Mouse (Mus musculus) thymus, postnatal 14 days (tissue): ENCODE data around the gene Smc1b.

ENCODE experiments used
- DNase-seq: peaks from one replicate; pipeline ENCODE4 v3.0.0; 2021

Gene Smc1b

DNA sequence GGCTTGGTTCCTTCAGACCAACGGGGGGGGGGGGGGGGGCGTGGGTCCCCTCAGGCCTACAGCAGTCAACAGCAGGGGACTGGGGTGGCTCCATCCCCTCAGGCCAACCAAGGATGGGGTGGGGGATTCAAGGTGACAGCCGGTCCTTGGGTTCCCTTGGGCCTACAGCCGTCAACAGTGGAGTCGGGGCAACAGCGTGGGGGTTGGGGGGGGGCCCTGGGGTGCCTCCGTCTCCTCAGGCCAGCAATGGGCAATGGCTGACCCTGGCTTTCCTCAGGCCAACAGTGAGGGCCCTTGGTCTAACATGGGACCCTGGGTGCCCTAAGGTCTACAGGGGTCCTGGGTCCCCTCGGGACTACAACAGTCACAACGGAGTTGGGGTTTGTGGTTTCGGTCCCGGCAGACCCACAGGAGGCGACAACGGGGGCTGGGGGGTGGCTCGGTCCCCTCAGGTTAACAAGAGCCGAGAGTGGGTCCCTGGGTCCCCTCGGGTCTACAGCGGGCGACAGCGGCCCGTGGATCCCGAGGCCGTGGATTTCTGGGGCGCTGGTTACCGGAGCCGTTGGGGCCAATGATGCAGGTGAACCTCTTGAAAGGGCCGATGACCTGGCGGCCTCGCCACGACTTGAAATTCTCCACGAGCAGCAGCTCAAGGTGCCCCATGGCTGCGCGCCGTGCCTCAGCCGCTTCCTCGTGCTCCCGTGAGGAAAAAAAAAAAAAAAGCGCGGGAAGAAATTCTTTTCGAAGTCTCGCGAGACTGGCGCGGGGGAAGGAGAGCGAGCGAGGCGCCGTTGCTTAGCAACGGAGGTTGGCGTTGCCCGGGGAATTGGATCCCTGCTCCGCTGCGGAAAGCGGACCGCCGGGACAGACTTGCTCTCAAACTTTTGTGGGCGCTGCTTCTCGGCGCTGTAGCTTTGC is at the start of gene Smc1b, which contains the start of gene Ribc2:
Smc1b (minus strand) TSS at position 690 of the 918 bp plus-strand sequence.
Ribc2 (plus strand) TSS at position 804 of the 918 bp plus-strand sequence.
- DNase-seq = peak; percentile 18

DNA sequence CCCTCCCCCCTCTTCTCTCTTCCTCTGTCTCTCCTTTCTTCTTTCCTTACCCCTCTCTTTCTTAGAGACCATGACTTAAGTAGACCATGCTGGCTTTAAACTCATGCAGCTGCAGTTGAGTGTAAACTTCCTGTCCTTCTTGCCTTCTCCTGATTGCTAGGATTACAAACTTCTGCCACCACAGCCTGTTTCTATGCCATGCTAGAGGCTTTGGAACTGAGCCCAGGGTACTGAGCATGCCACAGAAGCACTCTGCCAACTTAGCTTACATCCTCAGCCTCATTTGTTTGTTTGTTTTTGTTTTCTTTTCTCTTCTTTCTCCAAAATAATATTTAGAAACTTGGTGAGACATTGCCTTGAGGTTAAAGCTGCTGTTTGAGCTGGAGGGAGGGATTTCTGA is 48.6 kb upstream of the Smc1b start:
- DNase-seq = no peak

DNA sequence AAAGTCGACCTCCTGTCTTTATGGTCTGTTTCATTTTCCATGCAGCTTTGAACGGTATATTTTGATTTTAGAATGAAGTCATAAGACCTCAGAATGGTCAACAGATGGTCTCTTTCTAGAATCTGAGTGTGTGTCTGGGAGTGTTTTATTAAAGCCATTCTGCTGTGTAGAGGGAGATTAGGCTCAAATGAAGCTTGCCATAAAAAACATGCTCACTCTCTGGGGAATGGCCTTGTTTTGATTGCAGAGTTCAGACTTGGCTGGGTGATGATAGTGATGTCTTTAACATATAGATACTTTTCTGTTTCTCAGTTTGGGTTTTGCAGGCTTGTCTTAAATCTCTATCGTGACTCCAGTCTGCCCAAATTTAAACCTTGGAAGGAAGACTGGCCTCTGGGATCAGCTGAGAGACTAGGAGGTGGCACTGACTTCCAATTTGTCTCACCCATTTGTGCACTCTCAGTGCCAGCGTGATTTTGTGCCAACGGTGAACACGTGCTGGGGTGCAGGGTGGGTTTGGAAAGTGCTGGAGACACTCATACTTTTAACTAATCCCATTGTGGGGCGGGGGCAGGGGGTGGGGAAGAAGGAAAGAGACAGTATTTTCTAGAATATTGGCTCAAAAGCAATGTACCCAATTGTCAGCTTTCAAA is 47.9 kb upstream of the Smc1b start:
- no peak for DNase-seq

DNA sequence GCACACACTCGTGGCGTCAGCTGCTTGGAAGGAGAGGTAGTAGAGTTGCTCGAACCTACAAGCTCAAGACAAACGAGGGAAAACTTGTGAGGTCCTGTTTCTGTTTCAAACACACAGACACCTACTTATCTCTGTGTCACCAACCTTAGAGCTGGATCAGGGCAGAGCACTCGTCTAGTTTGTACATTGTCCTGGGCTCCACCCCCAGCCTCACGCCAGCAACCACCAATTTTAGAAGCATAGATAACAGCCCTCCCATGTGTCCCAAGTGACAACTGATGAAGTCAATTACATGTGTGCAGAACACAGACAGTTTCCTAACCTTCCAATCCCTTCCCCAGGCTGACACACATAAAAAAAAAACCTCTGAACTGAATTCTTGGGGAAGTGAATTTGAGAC is 46.4 kb upstream of the Smc1b start:
- DNase-seq = no peak

DNA sequence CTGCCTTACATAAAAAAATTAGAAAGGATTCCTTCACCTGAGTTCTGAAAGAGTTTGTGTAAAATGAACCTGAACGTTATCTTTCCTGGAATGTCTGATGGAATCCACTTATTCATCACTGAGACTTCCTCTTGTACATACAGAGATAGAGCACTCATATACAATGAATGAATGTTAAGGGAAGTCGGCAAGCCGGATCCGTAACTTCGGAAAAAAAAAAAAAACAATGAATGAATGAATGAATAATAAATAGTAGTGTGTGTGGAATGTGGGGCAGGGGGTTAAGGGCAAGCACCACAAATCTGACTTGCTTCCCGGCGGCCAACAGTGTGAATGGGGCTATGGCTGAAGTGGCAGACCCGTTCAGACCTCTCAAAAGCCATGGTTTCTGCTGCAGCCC is 45.8 kb upstream of the Smc1b start:
- DNase-seq = peak; percentile 39

DNA sequence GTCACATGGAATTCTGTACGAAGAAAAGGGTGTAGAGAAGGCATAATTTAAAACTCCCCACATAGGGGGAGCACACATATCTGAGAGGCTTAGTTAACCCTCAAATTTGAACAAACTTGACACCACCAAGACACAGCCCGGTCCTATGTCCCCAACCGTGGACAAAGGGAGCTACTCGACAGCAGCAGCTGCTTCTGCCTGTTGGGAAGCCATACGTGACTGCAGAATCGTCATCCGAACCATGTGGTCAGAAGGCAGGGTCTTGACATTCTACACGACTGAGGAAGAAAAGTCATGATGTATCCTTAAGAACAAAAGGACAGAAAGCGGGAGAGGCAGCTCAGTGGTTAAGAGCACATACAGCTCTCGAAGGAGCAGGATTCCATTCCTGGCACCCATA is 42.3 kb upstream of the Smc1b start:
- DNase-seq = no peak

DNA sequence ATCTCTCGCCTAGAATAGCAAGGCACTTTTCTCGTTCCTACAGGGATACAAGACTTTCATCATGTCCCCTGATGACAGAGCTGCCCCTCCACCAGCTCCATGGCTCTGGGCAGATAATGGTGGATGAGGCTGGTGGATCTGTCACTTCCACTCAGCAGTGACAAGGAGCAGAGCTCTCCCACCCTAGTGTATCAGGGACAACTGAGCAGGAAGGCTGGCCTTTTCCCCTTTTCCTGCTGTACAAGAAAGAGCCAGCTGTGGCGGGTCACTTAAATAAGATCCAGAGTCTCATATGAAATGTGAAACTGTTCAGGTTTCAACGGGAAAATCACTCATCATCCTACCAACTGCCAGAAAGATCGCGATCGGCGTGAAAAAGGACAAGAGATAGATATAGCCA is 41.7 kb upstream of the Smc1b start:
- DNase-seq = no peak

DNA sequence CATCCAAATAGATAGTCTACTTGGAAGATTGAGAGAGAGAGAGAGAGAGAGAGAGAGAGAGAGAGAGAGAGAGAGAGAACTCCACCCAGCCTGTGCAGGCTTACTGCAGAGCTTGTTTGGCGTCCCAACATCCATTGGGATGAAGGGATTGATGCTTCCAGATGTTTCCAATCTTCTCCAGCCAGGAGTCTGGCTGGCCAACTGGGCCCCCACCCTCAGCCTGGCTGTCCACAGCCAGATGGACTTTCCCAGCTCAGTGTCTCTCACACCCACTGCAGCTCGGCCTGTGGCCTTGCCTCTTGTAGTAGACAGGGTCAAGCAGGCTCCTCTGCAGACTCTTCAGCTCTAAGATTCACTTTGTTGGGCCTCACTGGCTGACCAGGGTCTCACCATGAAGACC is 40.3 kb upstream of the Smc1b start:
- DNase-seq = no peak

DNA sequence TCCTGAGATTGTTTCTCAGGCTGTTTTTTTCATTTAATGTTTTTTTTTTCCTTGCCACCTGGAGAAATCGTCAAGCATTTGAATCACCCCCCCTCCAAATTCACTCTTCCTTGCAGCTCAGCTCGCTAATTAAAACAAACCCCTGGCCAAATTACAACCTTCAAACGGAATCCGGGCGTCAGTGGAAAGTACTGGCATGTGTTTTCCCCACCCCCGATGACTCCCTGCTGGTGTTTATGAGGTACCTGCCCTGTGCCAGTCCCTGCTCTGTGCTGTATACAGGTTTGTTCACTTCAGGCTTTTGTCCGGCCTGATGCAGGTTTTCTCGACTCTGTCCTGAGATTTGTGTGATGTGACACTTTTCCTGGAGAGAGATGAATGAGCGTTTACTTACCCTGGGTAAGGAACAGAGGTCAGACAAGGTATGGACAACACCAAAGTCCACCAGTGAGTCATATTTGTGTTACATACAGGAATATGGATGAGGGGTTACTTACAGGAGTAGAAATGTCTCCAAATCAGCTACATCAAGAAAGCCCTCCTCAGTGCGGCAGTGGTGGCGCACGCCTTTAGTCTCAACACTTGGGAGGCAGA is 35.4 kb upstream of the Smc1b start:
- no peak for DNase-seq

DNA sequence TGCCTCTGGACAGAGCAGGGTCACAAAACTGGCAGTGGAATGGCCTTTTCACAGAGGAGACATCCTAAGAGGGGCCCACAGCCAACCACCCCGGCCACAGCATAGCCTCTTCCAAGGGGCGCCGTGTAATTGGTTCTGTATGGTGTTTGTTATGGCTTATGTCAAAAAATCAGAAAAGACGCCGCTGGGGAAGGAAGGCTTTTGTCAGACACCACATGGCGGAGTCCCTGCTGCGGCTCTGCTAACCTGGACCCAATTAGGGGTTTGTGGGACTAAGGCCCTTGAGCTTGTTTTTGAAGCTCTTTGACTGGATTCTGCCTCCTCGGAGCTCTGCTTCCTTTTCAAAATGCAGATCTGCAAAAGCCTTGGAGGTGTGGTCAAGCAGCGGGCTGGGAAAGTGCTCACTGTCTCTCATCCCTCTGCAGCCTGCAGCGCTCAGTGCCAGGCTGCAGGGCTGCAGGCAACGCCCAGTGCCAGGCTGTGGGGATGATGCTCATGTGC is 34.7 kb upstream of the Smc1b start:
- no peak for DNase-seq

DNA sequence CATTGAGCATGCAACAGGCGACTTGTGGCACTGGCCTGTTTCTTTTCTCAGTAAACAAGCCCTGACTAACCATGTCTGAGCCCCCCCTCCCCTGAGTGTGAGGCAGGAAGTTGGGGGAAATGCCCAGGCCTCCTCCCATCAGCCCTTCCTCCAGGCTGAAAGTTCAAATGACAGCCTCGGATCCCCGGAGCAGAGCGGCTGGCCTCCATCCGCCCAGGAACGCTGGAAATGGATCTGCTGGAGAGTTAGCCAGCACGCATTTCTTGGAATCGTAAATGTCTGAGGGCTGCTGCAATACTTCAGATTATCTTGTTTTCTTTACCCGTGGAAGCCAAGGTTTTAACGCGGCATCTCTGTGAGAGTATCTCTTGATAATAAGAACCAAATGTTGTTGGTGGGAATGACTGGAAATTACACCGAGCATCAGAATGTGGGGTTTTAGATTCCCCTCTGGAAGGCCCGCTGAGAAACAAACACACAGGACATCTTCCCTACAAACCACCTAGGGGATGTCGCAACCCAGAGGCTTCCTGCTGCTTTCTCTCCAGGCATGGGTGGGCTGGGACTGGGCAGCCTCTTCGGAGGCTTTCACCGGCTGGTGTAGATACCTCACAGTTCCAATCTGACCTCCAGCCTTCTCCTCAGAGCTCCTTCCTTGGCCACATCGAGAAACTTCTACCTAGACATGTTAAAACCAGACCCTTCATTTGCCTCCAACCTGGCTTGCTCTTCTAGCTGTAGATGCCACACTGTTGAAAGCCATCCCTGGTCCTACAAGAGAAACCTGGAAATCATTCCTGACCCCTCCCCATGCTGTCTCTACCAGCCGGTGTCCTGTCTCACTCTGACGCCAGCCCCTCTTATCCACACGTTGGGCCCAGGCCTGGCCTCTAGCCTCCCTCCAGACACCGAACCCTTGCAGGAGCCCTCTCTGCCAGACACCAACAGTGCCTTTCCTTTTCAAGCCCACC is 31.2 kb upstream of the Smc1b start:
- DNase-seq = no peak

DNA sequence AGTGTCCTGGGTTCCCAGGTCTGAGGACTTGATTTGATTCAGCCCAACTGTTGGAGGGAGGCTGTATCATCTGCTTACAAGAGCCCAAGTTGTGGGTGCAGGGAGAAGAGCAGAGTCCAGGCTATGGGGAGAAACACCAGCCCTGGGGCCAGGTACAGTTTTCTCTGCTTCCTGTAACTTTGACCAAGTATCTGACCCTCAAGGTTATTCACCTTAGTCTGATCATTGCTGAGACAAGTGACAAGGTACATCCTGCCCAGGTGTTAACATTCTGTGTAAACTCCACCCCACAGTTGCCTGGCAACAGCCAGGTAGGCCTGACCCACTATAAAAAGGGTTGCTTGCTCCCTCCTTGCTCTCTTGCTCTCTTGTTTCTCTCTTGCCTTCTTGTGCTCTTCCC is 29.7 kb upstream of the Smc1b start:
- DNase-seq = no peak

DNA sequence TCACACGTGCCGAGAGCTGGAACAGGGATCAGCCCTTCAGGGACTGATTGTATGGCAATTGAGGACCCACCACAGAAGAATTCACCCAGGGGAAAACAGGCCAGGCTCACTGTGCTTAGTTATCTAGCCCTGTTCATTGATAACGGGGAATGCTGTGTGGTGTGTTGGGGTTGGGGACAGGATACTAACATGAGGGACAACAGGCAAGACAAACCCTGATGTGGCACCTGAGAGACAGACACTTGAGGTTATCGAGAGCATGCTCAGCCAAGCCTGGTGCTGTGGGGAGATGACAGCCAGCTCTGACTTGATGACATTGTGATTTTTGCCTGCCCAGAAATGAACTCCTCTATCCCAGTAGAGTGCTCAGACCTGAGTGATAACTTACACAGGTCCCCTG is 24.4 kb upstream of the Smc1b start:
- no peak for DNase-seq

DNA sequence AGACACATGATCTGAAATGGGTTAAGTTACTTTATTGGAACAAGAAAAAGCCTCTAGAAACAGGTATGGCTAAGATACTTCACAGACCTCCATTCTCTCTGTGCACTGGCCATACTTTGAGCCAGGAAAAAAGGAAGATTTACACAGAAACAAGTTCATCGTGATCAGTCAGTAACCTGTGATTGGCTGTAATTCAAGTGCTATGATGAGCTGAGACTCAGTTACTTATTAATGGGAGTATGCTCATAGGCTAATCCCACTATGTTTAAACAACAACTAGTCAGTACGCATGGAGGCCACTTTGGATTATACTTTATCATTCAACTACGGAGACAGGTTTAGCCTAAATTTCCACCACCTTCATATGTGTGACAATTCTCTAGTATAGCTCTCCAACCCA is 22.3 kb upstream of the Smc1b start:
- DNase-seq = no peak

DNA sequence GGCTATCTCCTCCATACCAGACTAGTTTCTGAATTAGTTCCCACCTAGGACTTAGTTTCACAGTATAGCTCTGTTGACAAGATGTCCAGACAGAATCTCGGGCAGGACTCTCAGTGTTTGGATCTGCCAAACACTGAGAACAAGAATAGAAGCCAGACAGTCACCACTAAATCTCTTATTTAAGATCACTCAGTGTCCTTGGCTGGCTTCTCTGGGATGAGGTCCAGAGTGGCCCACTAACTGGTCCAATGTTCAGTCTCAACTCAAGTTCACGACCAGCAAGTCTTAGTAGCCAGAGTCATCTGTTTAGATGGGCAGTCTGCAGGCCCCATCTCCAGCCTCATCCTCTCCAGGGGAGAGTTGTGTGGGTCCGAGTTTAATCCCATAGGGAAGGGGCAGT is 20.8 kb upstream of the Smc1b start:
- DNase-seq = no peak

DNA sequence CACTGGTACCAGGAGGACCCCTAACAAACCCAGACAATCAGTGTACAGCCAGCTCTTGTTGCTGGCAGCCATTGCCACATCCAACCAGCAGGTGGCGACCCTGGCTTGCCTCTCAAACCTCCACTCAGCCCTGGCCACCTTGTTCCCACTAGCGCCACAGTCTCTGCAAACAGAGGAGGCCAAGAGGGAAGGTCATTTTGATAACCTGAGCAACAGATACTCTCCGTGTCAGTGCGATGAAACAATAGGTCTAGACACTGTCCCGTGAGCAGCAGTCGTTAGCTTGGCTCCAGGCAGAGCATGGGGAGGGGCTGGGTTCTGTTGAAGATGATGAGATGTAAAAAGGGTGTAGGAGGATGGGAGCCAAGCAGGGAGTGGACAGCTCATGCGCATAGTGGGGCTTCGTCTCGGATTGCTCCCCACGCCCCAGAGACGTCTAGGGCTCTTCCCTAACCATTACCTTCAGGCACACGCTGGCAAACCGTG is 19.7 kb upstream of the Smc1b start:
- peak; percentile 77 for DNase-seq

DNA sequence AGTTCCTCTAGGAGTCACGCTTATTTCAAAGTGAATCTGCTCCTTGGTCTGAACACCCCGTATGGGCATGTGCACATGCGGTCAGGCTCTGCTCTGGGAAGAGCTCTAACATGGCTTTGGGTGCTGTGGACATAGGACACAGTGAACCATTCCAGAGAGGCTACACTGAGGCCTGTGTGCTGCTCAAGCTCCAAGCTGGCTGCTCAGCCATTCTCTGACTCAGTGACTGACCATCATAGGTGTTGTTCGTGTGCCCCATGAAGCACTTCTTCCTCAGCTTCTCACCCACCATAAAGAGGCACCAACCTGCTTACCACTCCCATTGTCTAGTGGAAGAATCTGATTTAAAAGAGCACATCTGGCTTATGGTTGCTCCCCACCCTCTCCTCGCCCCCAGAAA is 12.5 kb upstream of the Smc1b start:
- DNase-seq = no peak

DNA sequence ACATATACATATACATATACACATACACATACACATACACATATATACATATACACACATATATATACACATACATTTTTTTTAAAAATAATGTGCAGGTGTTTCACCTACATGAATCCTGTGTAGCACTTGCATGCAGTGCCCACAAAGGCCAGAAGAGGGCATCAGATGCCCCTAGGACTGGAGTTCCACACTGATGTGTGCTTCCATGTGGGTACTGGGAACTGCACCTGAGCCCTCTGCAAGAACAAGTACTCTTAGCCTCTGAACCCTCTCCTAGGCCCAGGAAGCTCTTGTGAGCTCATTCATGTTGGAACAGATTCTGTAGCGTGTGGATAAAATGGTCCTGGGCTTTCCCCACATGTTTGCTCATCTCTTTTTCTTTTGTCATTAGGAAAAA is 12.0 kb upstream of the Smc1b start:
- peak; percentile 12 for DNase-seq

DNA sequence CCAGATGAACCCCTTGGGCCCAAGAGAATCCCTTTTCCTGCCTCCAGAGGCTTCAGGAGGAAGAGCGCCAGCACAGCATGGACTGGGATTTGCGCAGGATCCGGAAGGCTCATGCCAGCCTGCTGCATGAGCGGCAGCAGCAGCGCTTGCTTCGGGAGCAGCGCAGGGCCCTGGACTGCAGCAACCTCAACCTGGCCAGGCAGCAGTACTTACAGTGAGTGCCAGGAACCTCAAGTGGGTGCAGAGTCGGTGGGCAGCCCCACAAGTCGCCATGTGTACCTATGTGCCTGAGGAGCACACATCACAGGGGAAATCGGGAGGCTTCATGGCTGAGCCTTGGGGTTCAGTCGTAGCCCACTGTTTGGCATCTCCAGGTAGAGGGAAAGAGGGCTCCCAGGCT is 11.4 kb upstream of the Smc1b start:
- no peak for DNase-seq

DNA sequence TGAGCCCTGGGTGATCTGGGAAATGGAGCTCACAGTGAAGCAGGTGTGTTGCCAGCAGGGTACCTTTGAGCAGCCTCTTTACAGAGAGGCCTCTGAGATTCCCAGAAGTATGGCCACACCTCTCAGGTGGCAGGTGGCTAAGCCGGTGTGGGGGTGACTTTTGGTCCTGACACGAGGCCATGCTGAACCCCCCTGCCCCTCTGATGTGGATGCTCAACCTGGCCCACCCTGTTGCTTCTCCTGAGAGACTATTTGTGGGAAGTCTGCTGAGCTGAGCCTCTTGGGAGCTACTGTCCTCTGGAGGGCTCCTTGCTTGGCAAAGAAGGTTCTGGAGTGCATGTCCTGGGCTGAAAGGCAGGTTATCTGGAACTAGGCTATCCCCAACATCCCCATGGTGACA is 10.7 kb upstream of the Smc1b start:
- DNase-seq = no peak

DNA sequence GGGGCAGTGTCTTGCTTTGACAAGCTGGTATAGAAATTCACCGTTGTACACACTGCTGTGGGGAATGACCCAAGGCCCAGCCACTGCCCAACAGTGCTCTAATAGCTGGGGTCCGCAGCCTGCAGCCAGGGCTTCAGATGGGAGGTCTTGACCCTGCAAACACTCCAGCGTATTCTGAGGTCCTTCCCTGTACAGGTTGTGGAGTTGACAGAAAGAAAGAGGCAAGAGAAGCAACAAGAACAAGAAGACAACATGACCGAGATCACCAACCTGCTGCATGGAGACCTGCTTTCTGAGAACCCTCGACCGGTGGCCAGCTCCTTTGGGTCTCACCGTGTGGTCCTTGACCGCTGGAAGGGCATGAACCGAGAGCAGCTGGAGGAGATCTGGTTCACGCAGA is 9.5 kb upstream of the Smc1b start:
- no peak for DNase-seq

DNA sequence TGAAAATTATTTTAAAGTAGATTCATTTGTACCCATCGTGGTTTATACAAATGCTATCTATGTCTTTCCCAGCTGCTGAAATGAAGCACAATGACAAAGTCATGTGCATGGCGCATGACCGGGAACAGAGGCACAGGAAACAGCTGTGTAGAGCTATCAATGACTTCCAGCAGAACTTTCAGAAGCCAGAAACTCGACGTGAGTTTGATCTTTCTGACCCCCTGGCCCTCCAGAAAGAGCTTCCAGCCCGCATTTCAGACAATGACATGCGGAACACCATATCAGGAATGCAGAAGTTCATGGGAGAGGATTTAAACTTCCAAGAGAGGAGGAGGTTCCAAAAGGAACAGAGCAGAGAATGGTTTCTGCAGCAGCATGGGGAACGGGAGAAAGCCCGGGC is 3.4 kb upstream of the Smc1b start:
- no peak for DNase-seq

DNA sequence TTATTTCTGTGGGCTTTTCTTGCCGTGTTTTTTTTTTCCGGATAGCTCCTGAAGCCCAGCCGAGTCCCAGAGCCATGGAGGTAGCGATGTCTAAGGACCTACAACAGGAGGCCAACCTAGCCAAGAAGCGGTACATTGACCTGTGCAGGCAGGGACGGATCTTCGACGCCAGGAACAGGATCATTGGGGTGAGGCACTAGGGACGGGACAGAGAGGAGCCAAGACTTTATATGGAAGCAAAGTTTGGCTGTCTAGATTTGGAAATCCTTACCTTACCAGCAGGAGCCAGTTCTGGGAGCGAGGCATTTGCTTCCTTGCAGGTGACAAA is 393 bp upstream of the Smc1b start:
- no peak for DNase-seq
